Mouse (Mus musculus): ENCODE data around the gene Cop1. TPM values are rescaled to one million over a fixed set of nuclear protein-coding genes. Genes with fewer than 3 reads are reported as not detected.
"Not testable (repeated sequence)": the region's sequence is repeated elsewhere in the genome, so short reads cannot be mapped to it uniquely, and the experiment has no call there.

Cop1 gene
- polyA plus RNA-seq (2014; fragmentation: Nextera tagmentation; extraction: Ambion mirVana): 28.4 and 32.7 TPM in 2 replicates

DNA sequence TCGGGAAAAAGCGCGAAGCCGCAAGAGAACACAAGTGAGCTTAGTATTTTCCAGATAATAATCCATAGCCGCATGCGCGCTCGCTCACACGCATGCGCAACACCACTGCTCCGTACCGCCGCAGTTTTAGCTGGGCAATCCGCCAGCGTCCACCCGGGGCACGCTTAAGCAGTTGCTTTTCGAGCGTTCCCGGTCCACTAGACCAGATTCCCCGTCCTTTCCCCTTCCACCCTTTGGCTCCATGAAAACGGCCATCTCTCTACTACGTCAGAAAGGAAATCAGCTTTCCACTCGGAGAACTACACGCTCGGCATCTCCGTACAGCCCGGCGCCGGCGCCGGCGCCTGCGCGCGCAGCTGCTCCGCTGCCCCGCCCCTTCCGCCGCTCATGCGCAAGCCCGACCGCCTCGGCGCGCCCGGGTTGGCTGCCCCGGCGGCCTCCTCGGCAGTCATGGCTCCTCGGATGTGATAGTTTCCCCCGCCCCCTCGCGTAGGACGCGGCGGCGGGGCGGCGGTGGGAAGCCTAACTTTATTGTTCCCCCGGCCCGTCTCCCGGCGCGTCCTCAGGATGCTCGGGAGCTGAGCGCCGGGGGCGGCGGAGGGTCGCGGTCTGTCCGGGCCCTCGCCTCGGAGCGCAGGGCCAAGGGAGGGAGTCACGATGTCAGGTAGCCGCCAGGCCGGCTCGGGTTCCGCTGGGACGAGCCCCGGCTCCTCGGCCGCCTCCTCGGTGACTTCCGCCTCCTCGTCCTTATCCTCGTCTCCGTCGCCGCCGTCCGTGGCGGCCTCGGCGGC is at the start of gene Cop1:
Gene Cop1 (plus strand): TSS at position 540 of the 791 bp plus-strand sequence.
- H3K36me3 ChIP-seq (ENCODE audit: control insufficient read depth, insufficient read depth, low read length); H3K9me3 ChIP-seq (ENCODE audit: control insufficient read depth, low read length); H3K27me3 ChIP-seq (replicated peaks; ENCODE audit: control insufficient read depth, insufficient read depth, low read length): not testable (repeated sequence)
- H3K4me2 ChIP-seq (ENCODE audit: low read length): peak within 1 kb of the TSS; percentile 66
- peak within 1 kb of the TSS; percentile 58 for H3K4me3 ChIP-seq (ENCODE audit: low read depth, low read length)
- H3K9ac ChIP-seq (ENCODE audit: low read length): peak within 1 kb of the TSS; percentile 68
- under 1% methylated on average over 70 of the region's 97 CpGs for WGBS
- peaks cover 12% of the 10 kb centered on the region; the same call in 1 of the 2 replicates for H3K4me1 ChIP-seq (replicated peaks; ENCODE audit: control insufficient read depth, insufficient read depth, low read length)
- H3K27ac ChIP-seq (ENCODE audit: low read depth): peak within 1 kb of the TSS; percentile 83
- ATAC-seq (replicated peaks; ENCODE audit: low FRiP score, low TSS enrichment, low read depth): peak; percentile 94
- peak; percentile 96 for DNase-seq (ENCODE audit: low spot score)

DNA sequence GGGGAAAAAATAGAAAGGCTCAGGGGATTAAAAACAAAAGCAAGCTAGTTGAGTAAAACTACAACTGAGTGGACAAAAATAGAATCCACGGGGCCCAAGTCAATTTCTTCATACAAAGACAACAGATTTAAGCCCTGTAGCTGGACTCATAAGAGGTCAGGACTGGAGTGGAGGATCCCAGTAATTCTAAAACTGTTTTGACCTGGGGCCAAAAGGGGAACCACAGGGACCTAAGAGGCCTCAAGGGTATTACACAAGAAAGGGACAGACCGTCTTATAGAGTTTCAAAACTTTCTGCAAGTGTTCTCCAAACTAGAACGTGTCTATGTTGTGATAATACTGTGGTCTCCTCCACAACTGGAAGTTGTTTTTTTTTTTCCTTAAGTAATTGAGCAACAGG is 45.4 kb upstream of the Cop1 start:
- H3K4me1 ChIP-seq (replicated peaks; ENCODE audit: control insufficient read depth, insufficient read depth, low read length): no peaks in the 10 kb centered on the region
- no peak overlapping the region for H3K9ac ChIP-seq (ENCODE audit: low read length)
- ATAC-seq (replicated peaks; ENCODE audit: low FRiP score, low TSS enrichment, low read depth) (no peak), DNase-seq (ENCODE audit: low spot score) (no peak)
- no peak overlapping the region for H3K4me2 ChIP-seq (ENCODE audit: low read length)
- no peak overlapping the region for H3K4me3 ChIP-seq (ENCODE audit: low read depth, low read length)
- H3K9me3 ChIP-seq (ENCODE audit: control insufficient read depth, low read length): no peaks in the 10 kb centered on the region
- no peak overlapping the region for H3K27ac ChIP-seq (ENCODE audit: low read depth)
- WGBS: 75% methylated on average over 3 of the region's 3 CpGs
- no peaks in the 10 kb centered on the region for H3K36me3 ChIP-seq (ENCODE audit: control insufficient read depth, insufficient read depth, low read length)
- no peaks in the 10 kb centered on the region for H3K27me3 ChIP-seq (replicated peaks; ENCODE audit: control insufficient read depth, insufficient read depth, low read length)

GRCm38 (mm10) chr1:159198603-159199002 is 33.5 kb upstream of the Cop1 start:
- Histone ChIP-seq H3K36me3 (ENCODE audit: control insufficient read depth, insufficient read depth, low read length) (no peaks in the 10 kb centered on the region), H3K4me2 (ENCODE audit: low read length) (no peak overlapping the region), H3K9me3 (ENCODE audit: control insufficient read depth, low read length) (no peaks in the 10 kb centered on the region), H3K4me3 (ENCODE audit: low read depth, low read length) (no peak overlapping the region), H3K27ac (ENCODE audit: low read depth) (no peak overlapping the region), H3K4me1 (replicated peaks; ENCODE audit: control insufficient read depth, insufficient read depth, low read length) (no peaks in the 10 kb centered on the region), H3K27me3 (replicated peaks; ENCODE audit: control insufficient read depth, insufficient read depth, low read length) (no peaks in the 10 kb centered on the region), H3K9ac (ENCODE audit: low read length) (no peak overlapping the region)
- DNase-seq (ENCODE audit: low spot score) (no peak), ATAC-seq (replicated peaks; ENCODE audit: low FRiP score, low TSS enrichment, low read depth) (no peak)
- 71% methylated on average over 3 of the region's 3 CpGs for WGBS

- Histone ChIP-seq H3K27ac (ENCODE audit: low read depth) (no peak overlapping the region), H3K4me3 (ENCODE audit: low read depth, low read length) (no peak overlapping the region), H3K4me2 (ENCODE audit: low read length) (no peak overlapping the region), H3K9ac (ENCODE audit: low read length) (no peak overlapping the region), H3K36me3 (ENCODE audit: control insufficient read depth, insufficient read depth, low read length) (no peaks in the 10 kb centered on the region), H3K9me3 (ENCODE audit: control insufficient read depth, low read length) (no peaks in the 10 kb centered on the region), H3K4me1 (replicated peaks; ENCODE audit: control insufficient read depth, insufficient read depth, low read length) (no peaks in the 10 kb centered on the region), H3K27me3 (replicated peaks; ENCODE audit: control insufficient read depth, insufficient read depth, low read length) (no peaks in the 10 kb centered on the region)
- 68% methylated on average over 3 of the region's 3 CpGs for whole genome bisulfite sequencing
- no peak for ATAC-seq (replicated peaks; ENCODE audit: low FRiP score, low TSS enrichment, low read depth)
- DNase-seq (ENCODE audit: low spot score): no peak
These were observed 32.5 kb upstream of the Cop1 start for GRCm38 (mm10) chr1:159199606-159200005.

DNA sequence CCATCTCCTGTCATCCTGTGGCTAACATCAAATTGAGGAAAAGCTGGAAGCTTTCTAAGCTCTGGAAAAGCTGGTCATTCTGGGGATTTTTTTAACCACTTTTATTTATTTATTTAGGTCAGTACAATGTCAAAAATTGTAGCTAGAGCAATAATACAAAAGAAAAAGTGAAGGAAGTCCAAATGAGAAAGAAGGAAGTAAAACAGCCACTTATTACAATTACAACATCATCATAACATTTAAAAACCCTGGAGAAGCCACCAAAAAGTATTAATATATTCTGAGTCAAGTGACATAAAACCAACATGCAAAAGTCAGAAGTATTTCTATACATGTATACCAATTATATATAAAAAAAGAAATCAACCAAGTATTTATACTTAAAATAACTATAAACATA is 30.9 kb upstream of the Cop1 start:
- H3K27ac ChIP-seq (ENCODE audit: low read depth): no peak overlapping the region
- no peak for ATAC-seq (replicated peaks; ENCODE audit: low FRiP score, low TSS enrichment, low read depth)
- H3K4me3 ChIP-seq (ENCODE audit: low read depth, low read length): no peak overlapping the region
- H3K36me3 ChIP-seq (ENCODE audit: control insufficient read depth, insufficient read depth, low read length): no peaks in the 10 kb centered on the region
- H3K4me2 ChIP-seq (ENCODE audit: low read length): no peak overlapping the region
- no peak for DNase-seq (ENCODE audit: low spot score)
- H3K27me3 ChIP-seq (replicated peaks; ENCODE audit: control insufficient read depth, insufficient read depth, low read length): no peaks in the 10 kb centered on the region
- no peaks in the 10 kb centered on the region for H3K9me3 ChIP-seq (ENCODE audit: control insufficient read depth, low read length)
- H3K4me1 ChIP-seq (replicated peaks; ENCODE audit: control insufficient read depth, insufficient read depth, low read length): no peaks in the 10 kb centered on the region
- no peak overlapping the region for H3K9ac ChIP-seq (ENCODE audit: low read length)

- 77% methylated on average over 4 of the region's 4 CpGs for WGBS
- no peak for DNase-seq (ENCODE audit: low spot score)
- Histone ChIP-seq H3K4me1 (replicated peaks; ENCODE audit: control insufficient read depth, insufficient read depth, low read length) (no peaks in the 10 kb centered on the region), H3K36me3 (ENCODE audit: control insufficient read depth, insufficient read depth, low read length) (no peaks in the 10 kb centered on the region), H3K9me3 (ENCODE audit: control insufficient read depth, low read length) (no peaks in the 10 kb centered on the region), H3K27ac (ENCODE audit: low read depth) (no peak overlapping the region), H3K4me3 (ENCODE audit: low read depth, low read length) (no peak overlapping the region), H3K9ac (ENCODE audit: low read length) (no peak overlapping the region), H3K4me2 (ENCODE audit: low read length) (no peak overlapping the region), H3K27me3 (replicated peaks; ENCODE audit: control insufficient read depth, insufficient read depth, low read length) (no peaks in the 10 kb centered on the region)
- no peak for ATAC-seq (replicated peaks; ENCODE audit: low FRiP score, low TSS enrichment, low read depth)
These were observed 20.4 kb upstream of the Cop1 start for GRCm38 (mm10) chr1:159211711-159212110.

DNA sequence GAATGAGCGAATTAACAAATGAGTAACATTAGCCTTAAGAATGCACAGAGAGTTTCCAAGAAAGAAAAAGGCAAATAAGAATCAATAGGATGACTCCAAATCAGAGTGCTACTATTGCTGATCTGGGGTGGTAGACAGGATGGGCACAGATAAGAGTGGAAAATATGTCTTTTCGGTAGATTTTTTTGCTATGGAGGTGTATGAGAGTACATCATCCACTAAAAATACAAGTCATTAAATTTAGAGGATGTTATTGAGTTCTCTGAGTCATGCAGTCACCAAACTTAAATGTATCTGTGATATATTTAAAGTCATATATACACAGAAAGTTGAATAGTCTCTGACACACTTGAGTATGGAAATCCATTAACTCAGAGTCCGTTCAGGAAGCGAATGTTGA is 14.7 kb upstream of the Cop1 start:
- H3K27ac ChIP-seq (ENCODE audit: low read depth): no peak overlapping the region
- ATAC-seq (replicated peaks; ENCODE audit: low FRiP score, low TSS enrichment, low read depth): no peak
- no peaks in the 10 kb centered on the region for H3K4me1 ChIP-seq (replicated peaks; ENCODE audit: control insufficient read depth, insufficient read depth, low read length)
- no peak overlapping the region for H3K9ac ChIP-seq (ENCODE audit: low read length)
- no peak overlapping the region for H3K4me3 ChIP-seq (ENCODE audit: low read depth, low read length)
- H3K36me3 ChIP-seq (ENCODE audit: control insufficient read depth, insufficient read depth, low read length): no peaks in the 10 kb centered on the region
- 82% methylated on average over 4 of the region's 4 CpGs for WGBS
- H3K4me2 ChIP-seq (ENCODE audit: low read length): no peak overlapping the region
- H3K27me3 ChIP-seq (replicated peaks; ENCODE audit: control insufficient read depth, insufficient read depth, low read length): no peaks in the 10 kb centered on the region
- H3K9me3 ChIP-seq (ENCODE audit: control insufficient read depth, low read length): no peaks in the 10 kb centered on the region
- DNase-seq (ENCODE audit: low spot score): no peak

- WGBS: 77% methylated on average over 2 of the region's 2 CpGs
- no peaks in the 10 kb centered on the region for H3K27me3 ChIP-seq (replicated peaks; ENCODE audit: control insufficient read depth, insufficient read depth, low read length)
- H3K4me1 ChIP-seq (replicated peaks; ENCODE audit: control insufficient read depth, insufficient read depth, low read length): no peaks in the 10 kb centered on the region
- H3K9ac ChIP-seq (ENCODE audit: low read length): no peak overlapping the region
- no peaks in the 10 kb centered on the region for H3K36me3 ChIP-seq (ENCODE audit: control insufficient read depth, insufficient read depth, low read length)
- H3K4me3 ChIP-seq (ENCODE audit: low read depth, low read length): no peak overlapping the region
- H3K9me3 ChIP-seq (ENCODE audit: control insufficient read depth, low read length): no peaks in the 10 kb centered on the region
- no peak overlapping the region for H3K27ac ChIP-seq (ENCODE audit: low read depth)
- ATAC-seq (replicated peaks; ENCODE audit: low FRiP score, low TSS enrichment, low read depth) (no peak), DNase-seq (ENCODE audit: low spot score) (no peak)
- H3K4me2 ChIP-seq (ENCODE audit: low read length): no peak overlapping the region
These were observed 10.1 kb upstream of the Cop1 start for GRCm38 (mm10) chr1:159222046-159222445.

Measured in intestine, embryonic 14.5 days (tissue).